Mouse (Mus musculus): Measurements from ENCODE around the gene Amdhd1.
"Not testable (repeated sequence)": the region's sequence is repeated elsewhere in the genome, so short reads cannot be mapped to it uniquely, and the experiment has no call there.

The Amdhd1 gene

GRCm38 (mm10) chr10:93539775-93540430 is at the start of gene Amdhd1:
Amdhd1 (minus strand) TSS chr10:93540033.
- DNase-seq (ENCODE audit: low spot score), result peak; percentile 63

- DNase-seq (ENCODE audit: low spot score), result peak; percentile 83
Observed at GRCm38 (mm10) chr10:93589281-93589848, 49.5 kb upstream of the Amdhd1 start, which contains the start of gene Snrpf. Snrpf (minus strand) TSS chr10:93589706.

GRCm38 (mm10) chr10:93588796-93589195 is 49.0 kb upstream of the Amdhd1 start:
- DNase-seq (ENCODE audit: low spot score), result no peak

- peak; percentile 64 for DNase-seq (ENCODE audit: low spot score)
Observed at GRCm38 (mm10) chr10:93577271-93577886, 37.5 kb upstream of the Amdhd1 start.

- DNase-seq (ENCODE audit: low spot score), result no peak
Observed at GRCm38 (mm10) chr10:93575960-93576359, 36.1 kb upstream of the Amdhd1 start.

GRCm38 (mm10) chr10:93574966-93575365 is 35.1 kb upstream of the Amdhd1 start:
- no peak for DNase-seq (ENCODE audit: low spot score)

- DNase-seq (ENCODE audit: low spot score), result no peak
Observed at GRCm38 (mm10) chr10:93572209-93572608, 32.4 kb upstream of the Amdhd1 start.

GRCm38 (mm10) chr10:93568671-93569070 is 28.8 kb upstream of the Amdhd1 start:
- DNase-seq (ENCODE audit: low spot score), result no peak

GRCm38 (mm10) chr10:93567841-93568566 is 28.2 kb upstream of the Amdhd1 start:
- DNase-seq (ENCODE audit: low spot score), result no peak

GRCm38 (mm10) chr10:93567066-93567465 is 27.2 kb upstream of the Amdhd1 start:
- DNase-seq (ENCODE audit: low spot score), result no peak

GRCm38 (mm10) chr10:93564518-93565090 is 24.8 kb upstream of the Amdhd1 start:
- DNase-seq (ENCODE audit: low spot score), result no peak

GRCm38 (mm10) chr10:93559786-93560185 is 20.0 kb upstream of the Amdhd1 start:
- DNase-seq (ENCODE audit: low spot score), result no peak

- not testable (repeated sequence) for DNase-seq (ENCODE audit: low spot score)
Observed at GRCm38 (mm10) chr10:93557971-93558370, 18.1 kb upstream of the Amdhd1 start.

GRCm38 (mm10) chr10:93552596-93552995 is 12.8 kb upstream of the Amdhd1 start:
- DNase-seq (ENCODE audit: low spot score), result no peak

GRCm38 (mm10) chr10:93549821-93550220 is 10.0 kb upstream of the Amdhd1 start:
- DNase-seq (ENCODE audit: low spot score), result no peak

- DNase-seq (ENCODE audit: low spot score), result peak; percentile 70
Observed at GRCm38 (mm10) chr10:93548991-93549390, 9.2 kb upstream of the Amdhd1 start.

- DNase-seq (ENCODE audit: low spot score), result no peak
Observed at GRCm38 (mm10) chr10:93547741-93548270, 8.0 kb upstream of the Amdhd1 start.

- no peak for DNase-seq (ENCODE audit: low spot score)
Observed at GRCm38 (mm10) chr10:93544172-93544571, 4.3 kb upstream of the Amdhd1 start.

- no peak for DNase-seq (ENCODE audit: low spot score)
Observed at GRCm38 (mm10) chr10:93543176-93543575, 3.3 kb upstream of the Amdhd1 start.

- no peak for DNase-seq (ENCODE audit: low spot score)
Observed at GRCm38 (mm10) chr10:93542356-93542755, 2.5 kb upstream of the Amdhd1 start.

GRCm38 (mm10) chr10:93541585-93541984 is 1.8 kb upstream of the Amdhd1 start:
- no peak for DNase-seq (ENCODE audit: low spot score)

Measured in urinary bladder, postnatal 25 days (tissue).